Mouse (Mus musculus) common myeloid progenitor, adult 5-6 weeks (primary cell): ENCODE data around the gene Evi2b. TPM values are rescaled to one million over a fixed set of nuclear protein-coding genes. Genes with fewer than 3 reads are reported as not detected.

Source experiments
- ATAC-seq: replicated peaks from 2 replicates; pipeline ENCODE4 v1.8.0; 2016; ENCODE audit warnings: low read depth, mild to moderate bottlenecking, moderate TSS enrichment, inconsistent platforms; ENCODE audit not compliant: poor library complexity, severe bottlenecking
- total RNA-seq: library from RNA; stranded (forward); fragments of 200-1000, 187-1606 nt; gene quantifications from 2 replicates; pipeline ENCODE4 v1.2.3, GENCODE M21; 2017

Gene Evi2b
- 70.6 and 70.8 TPM in 2 replicates for total RNA-seq

DNA sequence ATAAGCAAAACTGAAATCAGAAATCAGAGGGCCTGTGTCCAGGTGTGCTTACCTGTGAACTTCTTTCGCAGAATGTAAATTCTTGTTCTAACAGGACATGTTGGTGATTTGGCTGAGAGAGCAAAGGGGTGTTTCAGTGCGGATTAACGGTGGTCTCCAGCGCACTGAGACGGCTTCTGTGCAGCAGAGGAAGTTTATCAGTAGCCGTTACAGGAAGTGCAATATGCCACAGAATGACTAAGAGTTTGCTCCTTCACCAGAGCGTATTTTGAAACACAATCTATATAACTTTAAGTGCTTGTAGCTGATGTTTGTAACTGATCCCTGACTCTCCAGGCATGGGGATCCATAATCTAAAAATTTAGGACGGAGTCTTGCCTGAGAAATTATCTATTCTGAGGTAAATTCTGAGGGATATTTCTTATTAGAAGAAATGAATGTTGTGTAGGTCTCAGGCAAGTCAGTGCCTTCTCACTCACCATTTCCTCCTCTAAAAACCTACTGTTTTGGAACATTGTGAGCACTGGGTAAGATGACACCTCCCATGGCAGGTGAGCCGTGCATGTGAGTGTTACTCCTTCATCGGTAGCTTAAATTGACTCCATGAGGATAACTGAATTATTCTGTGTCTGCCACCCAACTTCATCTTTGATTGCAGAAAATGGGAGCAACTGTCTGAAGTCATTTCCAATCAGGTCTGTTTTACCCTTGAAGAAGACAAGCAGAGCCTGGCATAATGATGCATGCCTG, at the start of gene Evi2b:
Gene Evi2b, minus strand, starts transcription at position 203 of the 750 bp plus-strand sequence.
- peak; percentile 55 for ATAC-seq

DNA sequence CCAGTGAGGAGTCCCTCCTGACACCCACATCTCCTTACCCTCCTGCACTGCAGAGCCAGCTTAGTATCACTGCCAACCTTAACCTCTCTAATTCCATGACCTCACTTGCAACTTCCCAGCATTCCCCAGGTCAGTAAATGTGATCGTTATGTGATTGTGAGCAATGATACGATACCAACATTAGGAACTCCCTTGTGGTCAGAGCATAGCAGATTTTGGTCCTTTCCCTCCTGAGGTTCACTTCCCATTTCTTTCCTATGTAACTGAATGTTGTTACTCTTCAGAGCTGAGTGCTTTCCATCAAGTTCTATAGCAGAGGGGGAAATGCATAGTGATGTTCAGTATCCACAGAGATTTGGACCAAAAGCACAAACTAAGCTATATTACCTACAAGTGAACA, 46.8 kb upstream of the Evi2b start:
- peak; percentile 36; the same call in 1 of the 2 replicates for ATAC-seq

- no peak for ATAC-seq
Measured at GRCm38 (mm10) chr11:79568197-79568911, 44.8 kb upstream of the Evi2b start.

GRCm38 (mm10) chr11:79566947-79567346, 43.4 kb upstream of the Evi2b start:
- no peak for ATAC-seq

DNA sequence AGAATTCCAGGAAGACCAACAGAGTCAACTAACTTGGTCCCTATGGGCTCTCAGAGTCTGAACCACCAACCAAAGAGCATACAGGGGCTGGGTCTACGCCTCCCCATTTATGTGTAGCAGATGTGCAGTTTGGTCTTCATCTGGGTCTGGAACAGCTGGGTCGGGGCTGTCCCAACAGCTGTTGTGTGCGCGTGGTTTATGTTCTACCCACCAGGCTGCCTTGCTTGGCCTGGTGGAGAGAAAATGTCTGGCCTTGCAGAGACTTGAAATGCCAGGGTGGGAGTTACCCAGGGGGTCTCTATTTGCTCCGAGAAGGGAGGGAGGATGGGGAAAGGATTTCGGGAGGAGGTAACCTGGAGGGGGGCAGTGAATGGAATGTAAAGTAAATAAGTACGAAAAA, 39.9 kb upstream of the Evi2b start:
- ATAC-seq = no peak

- no peak for ATAC-seq
Measured at GRCm38 (mm10) chr11:79560536-79560935, 37.0 kb upstream of the Evi2b start.

DNA sequence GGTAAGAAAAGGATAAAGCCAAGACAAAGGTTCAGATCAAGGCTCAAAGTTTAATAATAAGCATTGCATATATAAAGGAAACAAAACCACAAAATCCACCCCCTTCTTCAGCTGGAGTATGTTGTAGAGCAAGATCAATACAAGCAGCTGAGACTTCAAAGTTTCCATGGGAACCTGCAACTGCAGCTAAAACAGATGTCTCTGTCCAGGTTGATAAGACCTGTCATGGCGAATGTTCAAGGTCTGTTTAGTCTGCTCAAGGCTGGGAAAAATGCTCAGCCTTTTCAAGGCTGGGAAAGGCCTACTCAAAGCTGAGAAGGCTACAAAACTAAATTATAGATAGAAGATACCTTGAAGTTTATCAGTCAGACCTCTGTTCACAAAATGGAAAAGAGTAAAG, 29.1 kb upstream of the Evi2b start:
- no peak for ATAC-seq

GRCm38 (mm10) chr11:79536293-79536692, 12.7 kb upstream of the Evi2b start:
- no peak for ATAC-seq

- peak; percentile 72 for ATAC-seq
Measured at GRCm38 (mm10) chr11:79535554-79535953, 12.0 kb upstream of the Evi2b start.

- ATAC-seq = no peak
Measured at GRCm38 (mm10) chr11:79533950-79534690, 10.6 kb upstream of the Evi2b start.

- ATAC-seq = no peak
Measured at GRCm38 (mm10) chr11:79533311-79533710, 9.7 kb upstream of the Evi2b start.

DNA sequence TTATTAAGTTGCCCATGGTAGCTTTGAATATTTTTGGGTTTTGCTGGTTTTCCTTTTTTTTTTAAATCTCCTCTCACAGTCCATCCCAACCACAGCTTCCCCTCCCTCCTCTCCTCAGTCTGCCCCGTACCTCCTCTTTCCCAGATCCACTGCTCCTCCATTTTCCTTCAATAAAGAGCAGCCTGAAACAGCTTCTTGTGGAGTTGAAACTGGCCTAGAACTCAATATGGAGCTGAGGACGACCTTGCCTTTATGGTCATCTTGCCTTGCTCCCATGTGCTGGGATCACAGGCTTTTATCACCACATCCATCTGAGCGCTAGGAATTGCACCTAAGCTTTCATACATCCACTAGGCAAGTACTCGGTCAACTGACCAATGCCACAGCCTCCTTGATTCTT, 7.9 kb upstream of the Evi2b start:
- no peak for ATAC-seq

DNA sequence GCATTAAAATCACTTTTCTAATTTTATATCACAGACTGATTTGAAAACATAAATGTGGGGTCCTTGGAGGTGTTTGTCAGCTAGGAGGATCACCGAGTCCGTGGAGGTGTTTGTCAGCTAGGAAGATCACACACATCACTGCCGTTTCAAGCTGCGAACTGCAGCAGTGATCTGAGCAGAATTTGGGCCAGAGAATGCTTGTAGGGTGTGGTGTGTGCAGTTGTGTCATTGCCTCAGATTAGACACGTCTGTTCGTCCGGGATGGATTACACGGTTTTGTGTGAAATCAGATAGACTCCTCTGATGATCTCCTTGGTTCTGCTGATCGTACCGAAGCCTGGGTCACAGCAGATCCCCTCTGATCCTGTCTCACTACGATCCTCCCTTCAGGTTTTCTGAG, 7.2 kb upstream of the Evi2b start:
- ATAC-seq = no peak

DNA sequence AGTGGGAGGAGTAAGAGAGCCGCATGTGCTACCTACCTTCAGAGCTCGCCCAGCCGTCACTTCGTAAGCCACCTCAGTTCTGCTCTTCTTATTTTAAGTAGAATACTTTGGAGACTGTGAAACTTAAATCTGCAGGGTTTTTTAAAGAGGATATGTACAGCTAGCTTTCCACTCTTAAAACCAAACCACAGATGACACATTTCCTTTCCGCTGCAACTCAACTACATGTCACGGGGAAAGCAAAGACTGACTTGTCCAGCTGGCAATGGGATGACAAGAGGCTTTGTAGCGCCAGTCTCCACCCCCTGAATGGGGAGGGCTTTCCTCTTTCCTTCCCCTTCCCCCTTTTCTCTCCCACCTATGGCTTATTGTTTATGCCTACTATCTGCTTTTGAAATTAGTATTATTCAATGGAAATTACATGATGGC, 6.8 kb upstream of the Evi2b start, which contains the start of the genes Evi2 and Evi2a:
Gene Evi2, minus strand, starts transcription at position 257 of the 429 bp plus-strand sequence.
Gene Evi2a, minus strand, starts transcription at position 277 of the 429 bp plus-strand sequence.
- ATAC-seq = peak; percentile 68

DNA sequence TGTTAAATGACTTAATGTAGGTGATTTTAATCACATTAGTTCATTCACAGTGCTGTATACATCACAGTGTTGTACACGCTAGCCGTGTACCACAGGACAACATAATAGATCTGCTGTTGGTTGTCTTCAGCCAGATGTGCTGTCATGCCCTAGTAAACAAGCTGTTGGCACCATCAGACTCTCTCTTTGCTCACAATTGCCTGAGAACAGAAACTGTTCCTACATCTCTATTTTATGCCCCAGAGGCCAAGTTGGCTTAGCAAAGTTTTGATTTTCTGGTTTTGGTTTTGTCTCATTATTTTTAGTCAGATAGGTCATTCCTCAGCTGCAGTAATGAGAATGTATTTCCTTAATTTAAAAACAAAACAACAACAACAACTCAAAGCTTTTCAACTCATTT, 6.2 kb upstream of the Evi2b start:
- no peak for ATAC-seq

DNA sequence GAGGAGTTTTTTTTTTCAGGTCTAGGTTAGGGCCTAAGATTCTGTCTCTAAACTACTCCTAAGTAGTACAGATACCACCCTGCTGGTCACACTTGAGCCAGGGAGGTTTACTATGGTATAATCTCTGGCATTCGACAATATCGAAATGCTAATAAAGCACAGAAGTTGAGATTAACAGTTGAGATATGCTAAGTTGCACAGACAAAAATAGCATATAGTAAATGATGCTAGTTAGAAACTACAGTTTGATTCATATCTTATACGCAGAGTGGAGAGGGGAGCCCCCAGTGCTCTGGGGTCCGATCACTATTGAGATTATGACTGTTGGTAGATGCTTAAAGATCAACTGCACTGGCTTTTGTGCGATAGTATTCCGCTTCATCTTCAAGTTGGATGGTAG, 5.7 kb upstream of the Evi2b start:
- ATAC-seq = no peak

DNA sequence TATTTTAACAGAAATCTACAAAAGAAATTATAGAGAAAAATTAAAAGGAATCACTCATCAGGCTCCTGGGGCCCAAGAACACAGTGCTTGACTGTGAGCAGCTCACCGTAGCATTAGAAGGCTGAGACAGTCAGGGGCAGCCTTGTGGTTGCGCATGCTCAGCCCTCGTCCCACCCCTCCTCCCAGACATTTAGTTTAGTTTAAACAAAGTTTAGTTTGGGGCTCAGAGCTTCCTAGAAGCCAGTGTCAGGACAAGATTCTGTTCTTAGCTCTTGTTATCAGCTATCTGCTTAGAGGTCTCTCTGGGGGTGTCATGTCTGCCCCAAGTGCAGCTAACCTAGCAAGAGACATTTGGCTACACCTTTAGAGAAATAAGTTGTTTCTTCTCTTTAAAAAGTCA, 5.0 kb upstream of the Evi2b start:
- no peak for ATAC-seq

GRCm38 (mm10) chr11:79527739-79528384, 4.3 kb upstream of the Evi2b start:
- peak; percentile 61 for ATAC-seq

DNA sequence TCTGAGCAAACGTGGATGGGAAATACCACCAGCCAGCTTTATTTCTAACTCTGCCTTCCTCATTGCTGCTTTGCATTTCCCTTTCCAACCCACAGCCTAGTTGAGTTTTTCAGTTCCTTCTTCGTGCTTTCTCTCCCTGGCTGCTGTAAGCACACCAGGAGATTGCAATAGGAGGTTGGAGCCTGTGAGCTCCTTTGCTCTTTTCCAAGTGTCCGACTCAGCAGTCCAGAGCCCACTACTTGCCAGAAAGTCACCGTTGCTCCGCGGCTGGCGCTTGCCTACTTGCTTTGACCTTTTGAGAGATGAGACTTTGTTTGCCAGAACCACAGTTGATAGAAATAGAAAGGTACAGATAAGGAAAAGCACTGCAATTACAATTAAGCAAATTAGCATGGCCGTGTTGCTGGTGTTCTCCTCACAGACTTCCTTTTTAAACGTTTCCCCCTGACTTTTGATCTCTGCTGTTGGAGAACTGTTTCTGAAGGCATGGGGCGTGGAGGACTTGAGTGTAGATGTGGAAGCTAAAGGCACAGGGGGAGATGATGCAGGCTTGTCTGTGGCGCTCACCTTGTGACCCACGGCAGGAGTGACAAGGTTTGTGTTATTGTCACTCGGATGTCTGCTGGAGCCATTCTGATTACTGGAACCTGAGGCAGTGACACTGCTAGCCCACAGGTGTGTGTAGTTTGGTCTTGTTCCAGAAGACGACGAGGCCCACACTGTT, 3.6 kb upstream of the Evi2b start:
- ATAC-seq = 0 out of 2 replicates have a peak, but pooled peaks have one; percentile 1
